Mouse (Mus musculus) limb, embryonic 14.5 days (tissue): Measurements from ENCODE around the gene Chrm5. TPM values are rescaled to one million over a fixed set of nuclear protein-coding genes. Genes with fewer than 3 reads are reported as not detected.

ENCODE experiments used
- ATAC-seq: fragments of 200-750 bp; cut with Nextera tagmentation; 2 replicates; pipeline ENCODE4 v1.8.0; 2017; ENCODE audit warnings: low read depth, moderate number of reproducible peaks, moderate TSS enrichment; ENCODE audit not compliant: low FRiP score
- DNase-seq: peaks from one replicate; pipeline ENCODE4 v3.0.0-alpha.2; 2015; ENCODE audit warnings: low spot score
- H3K27ac ChIP-seq: fragments of 300-500 bp; sonication (generic); replicated peaks from 2 replicates; pipeline ENCODE4 v1.5.1; 2014; ENCODE audit warnings: low read depth, mild to moderate bottlenecking, low read length, moderate library complexity, mixed read lengths
- H3K27me3 ChIP-seq: fragments of 300-500 bp; sonication (generic); 2 replicates; pipeline ENCODE4 v1.6.1; 2014; ENCODE audit warnings: low read length, mixed read lengths; ENCODE audit not compliant: control insufficient read depth, insufficient read depth
- H3K36me3 ChIP-seq: fragments of 300-500 bp; sonication (generic); 2 replicates; pipeline ENCODE4 v1.6.1; 2014; ENCODE audit warnings: mild to moderate bottlenecking, low read length, moderate library complexity, mixed read lengths; ENCODE audit not compliant: control insufficient read depth, insufficient read depth
- H3K4me1 ChIP-seq: fragments of 300-500 bp; sonication (generic); 2 replicates; pipeline ENCODE4 v1.6.1; 2014; ENCODE audit warnings: antibody characterized with exemption, low read length, mixed read lengths; ENCODE audit not compliant: control insufficient read depth, insufficient read depth
- H3K4me2 ChIP-seq: fragments of 300-500 bp; sonication (generic); replicated peaks from 2 replicates; pipeline ENCODE4 v1.6.1; 2014; ENCODE audit warnings: low read depth, mild to moderate bottlenecking, low read length, moderate library complexity; ENCODE audit not compliant: severe bottlenecking
- H3K4me3 ChIP-seq: fragments of 300-500 bp; sonication (generic); replicated peaks from 2 replicates; pipeline ENCODE4 v1.5.1; 2014; ENCODE audit warnings: low read length
- H3K9ac ChIP-seq: fragments of 300-500 bp; sonication (generic); 2 replicates; pipeline ENCODE4 v1.6.1; 2014; ENCODE audit warnings: mild to moderate bottlenecking, low read depth, low read length, moderate library complexity; ENCODE audit not compliant: severe bottlenecking
- H3K9me3 ChIP-seq: fragments of 300-500 bp; sonication (generic); 2 replicates; pipeline ENCODE4 v1.6.1; 2016; ENCODE audit warnings: low read length; ENCODE audit not compliant: control insufficient read depth
- POLR2A ChIP-seq: fragments of 200-500 bp; IDR thresholded peaks from 2 replicates; pipeline ENCODE4 v1.8.0; 2012; ENCODE audit warnings: inconsistent platforms, mild to moderate bottlenecking, moderate library complexity, borderline replicate concordance; ENCODE audit not compliant: insufficient read depth, insufficient read length; ENCODE audit errors: extremely low read depth
- WGBS: fragments of 180-500 bp; shearing (Covaris S2); extraction: QIAGEN DNeasy Blood & Tissue Kit; methylation state at CpG from one replicate; pipeline ENCODE4 v1.1.7; 2014; 5-methylcytosine and 5-hydroxymethylcytosine counted together
- polyA plus RNA-seq, 2 experiments: library from polyadenylated mRNA; depleted of rRNA in 1 of 2; stranded (reverse) in 1 of 2; unstranded in 1 of 2; fragments of >200 nt; fragmentation: Nextera tagmentation in 1 of 2; extraction: Ambion mirVana in 1 of 2; gene quantifications; 2 replicates each; pipeline versions ENCODE4 v1.2.1 to v1.2.3; 2012 to 2014

The Chrm5 gene
- polyA plus RNA-seq, 2 experiments, result not detected

GRCm38 (mm10) chr2:112501209-112501608 lies 20.6 kb upstream of the Chrm5 start:
- Histone ChIP-seq H3K4me1 (no peaks in the 10 kb centered on the region), H3K9ac (no peak overlapping the region), H3K27ac (no peak overlapping the region), H3K27me3 (no peaks in the 10 kb centered on the region), H3K4me2 (no peak overlapping the region), H3K9me3 (no peaks in the 10 kb centered on the region), H3K4me3 (no peak overlapping the region), H3K36me3 (no peaks in the 10 kb centered on the region)
- no peak for TF ChIP-seq POLR2A
- 5% methylated on average over 6 of the region's 6 CpGs for WGBS
- DNase-seq (peak; percentile 74), ATAC-seq (peak; percentile 84)

DNA sequence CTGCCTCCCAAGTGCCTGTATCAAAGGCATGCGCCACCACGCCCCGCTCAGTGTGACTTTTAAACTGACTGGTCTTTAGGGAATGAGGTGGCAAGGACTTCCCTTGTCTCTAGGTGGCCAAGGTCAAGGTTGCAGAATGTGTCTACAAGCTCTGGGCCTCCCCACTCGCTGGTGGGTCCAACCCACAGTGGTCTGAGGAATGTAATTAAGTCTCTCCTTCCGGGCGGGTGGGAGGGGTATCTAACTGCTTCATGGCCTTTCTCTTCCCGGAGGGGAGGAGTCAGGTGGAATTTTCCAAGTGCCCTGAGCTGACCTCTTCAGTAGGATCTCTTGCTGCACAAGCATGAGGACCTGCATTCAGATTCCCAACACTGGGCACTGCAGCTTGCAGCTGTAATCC lies 17.3 kb upstream of the Chrm5 start:
- no peaks in the 10 kb centered on the region for H3K36me3 ChIP-seq
- H3K4me1 ChIP-seq, result peaks cover 3% of the 10 kb centered on the region; the same call in 1 of the 2 replicates
- DNase-seq (no peak), ATAC-seq (no peak)
- H3K27me3 ChIP-seq, result no peaks in the 10 kb centered on the region
- 71% methylated on average over 7 of the region's 7 CpGs for WGBS
- no peaks in the 10 kb centered on the region for H3K9me3 ChIP-seq
- no peak overlapping the region for H3K4me3 ChIP-seq
- no peak for TF ChIP-seq POLR2A
- no peak overlapping the region for H3K9ac ChIP-seq
- H3K4me2 ChIP-seq, result no peak overlapping the region
- no peak overlapping the region for H3K27ac ChIP-seq

- Histone ChIP-seq H3K4me2 (peak overlapping the region; percentile 49), H3K9ac (peak overlapping the region; percentile 100), H3K9me3 (no peaks in the 10 kb centered on the region), H3K4me3 (peak overlapping the region; percentile 77), H3K27ac (peak overlapping the region; percentile 100), H3K36me3 (no peaks in the 10 kb centered on the region), H3K4me1 (peaks cover 10% of the 10 kb centered on the region; the same call in 1 of the 2 replicates), H3K27me3 (no peaks in the 10 kb centered on the region)
- ATAC-seq (no peak), DNase-seq (no peak)
- TF ChIP-seq POLR2A, result no peak
- WGBS, result 42% methylated on average over 11 of the region's 11 CpGs
Observed at GRCm38 (mm10) chr2:112493539-112494260, 13.1 kb upstream of the Chrm5 start.

DNA sequence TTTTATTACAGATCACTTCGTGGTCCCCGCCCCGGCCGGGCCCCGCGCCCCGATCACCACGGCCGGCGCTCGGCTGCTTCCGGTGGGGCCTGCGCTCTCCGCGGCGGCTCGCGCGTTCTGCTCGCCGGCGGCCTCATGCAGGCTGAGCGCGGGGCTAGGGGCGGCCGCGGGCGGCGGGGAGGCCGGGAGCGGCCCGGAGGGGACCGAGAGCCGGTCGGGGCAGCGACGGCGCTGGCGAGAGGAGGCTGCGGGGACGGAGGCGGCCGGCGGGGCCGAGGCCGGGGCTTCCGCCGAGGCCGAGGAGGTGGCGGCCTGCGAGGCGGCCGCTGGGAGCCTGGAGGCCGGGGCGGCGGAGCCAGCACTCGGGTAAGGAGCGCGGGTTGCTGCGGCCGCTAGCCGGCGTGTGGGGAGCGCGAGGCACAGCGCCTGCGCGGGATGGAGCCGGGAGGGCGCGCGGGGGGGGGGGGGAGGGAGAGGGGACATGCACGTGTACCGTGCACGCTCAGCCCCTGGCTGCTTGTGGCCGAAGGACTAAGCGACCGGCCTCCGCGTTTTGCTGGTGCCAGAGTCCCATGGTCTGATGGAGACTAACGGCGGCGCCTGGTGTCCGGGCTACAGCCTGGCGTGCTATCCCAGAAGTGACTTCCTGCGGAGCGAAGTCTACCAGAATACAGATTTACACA lies 12.4 kb upstream of the Chrm5 start, which contains the start of gene Aven:
Gene Aven (plus strand): TSS at position 109 of the 683 bp plus-strand sequence.
- no peaks in the 10 kb centered on the region for H3K36me3 ChIP-seq
- peak within 1 kb of the TSS; percentile 49 for H3K4me2 ChIP-seq
- H3K27ac ChIP-seq, result peak within 1 kb of the TSS; percentile 100
- ATAC-seq (peak; percentile 96), DNase-seq (peak; percentile 80)
- peak; percentile 87; the same call in 1 of the 2 replicates for TF ChIP-seq POLR2A
- H3K4me1 ChIP-seq, result peaks cover 10% of the 10 kb centered on the region; the same call in 1 of the 2 replicates
- WGBS, result under 1% methylated on average over 48 of the region's 87 CpGs
- no peaks in the 10 kb centered on the region for H3K9me3 ChIP-seq
- peak within 1 kb of the TSS; percentile 77 for H3K4me3 ChIP-seq
- H3K27me3 ChIP-seq, result no peaks in the 10 kb centered on the region
- peak within 1 kb of the TSS; percentile 100 for H3K9ac ChIP-seq

DNA sequence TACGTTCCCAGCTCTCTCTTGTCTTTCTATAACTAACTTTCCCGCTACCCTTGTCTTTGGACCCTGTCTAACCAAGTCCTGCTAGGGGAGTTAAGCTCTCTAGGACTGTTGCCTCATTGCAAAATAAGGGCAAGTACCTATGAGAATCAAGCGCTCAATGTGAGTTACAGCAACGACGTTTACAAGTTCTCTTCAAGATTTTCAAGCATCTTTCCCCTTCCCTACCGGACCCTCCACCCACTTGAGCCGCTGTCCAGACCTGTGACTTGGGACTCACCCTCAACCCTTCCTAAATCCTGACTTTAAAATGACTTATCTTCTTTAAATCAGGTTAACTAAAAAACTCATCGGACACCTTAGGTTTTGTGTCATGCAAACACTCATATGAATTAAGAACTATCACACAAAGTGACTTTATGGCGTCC lies 11.9 kb upstream of the Chrm5 start:
- H3K36me3 ChIP-seq, result no peaks in the 10 kb centered on the region
- no peaks in the 10 kb centered on the region for H3K9me3 ChIP-seq
- 4% methylated on average over 9 of the region's 9 CpGs for WGBS
- H3K4me1 ChIP-seq, result peaks cover 10% of the 10 kb centered on the region; the same call in 1 of the 2 replicates
- peak overlapping the region; percentile 49 for H3K4me2 ChIP-seq
- TF ChIP-seq POLR2A, result no peak
- peak overlapping the region; percentile 100 for H3K27ac ChIP-seq
- peak; percentile 1; the same call in 1 of the 2 replicates for ATAC-seq
- H3K4me3 ChIP-seq, result peak overlapping the region; percentile 77
- H3K9ac ChIP-seq, result peak overlapping the region; percentile 100
- DNase-seq, result peak; percentile 31
- no peaks in the 10 kb centered on the region for H3K27me3 ChIP-seq
